Mouse (Mus musculus) olfactory bulb, adult 2 months (tissue): Measurements from ENCODE around the gene Gpnmb.

ENCODE experiments used
- CTCF ChIP-seq: fragments of 200-500 bp; IDR thresholded peaks from 2 replicates; pipeline ENCODE4 v1.5.1; 2012; ENCODE audit warnings: low read depth, mild to moderate bottlenecking, low read length, moderate library complexity; ENCODE audit not compliant: insufficient read depth
- POLR2A ChIP-seq: fragments of 200-500 bp; IDR thresholded peaks from 2 replicates; pipeline ENCODE4 v1.6.1; 2012; ENCODE audit warnings: mild to moderate bottlenecking, low read depth, low read length, moderate library complexity; ENCODE audit not compliant: insufficient read depth

- TF ChIP-seq CTCF (no peak), POLR2A (no peak)
Observed at GRCm38 (mm10) chr6:48989971-48990370, 46.4 kb upstream of the Gpnmb start.
